Mouse (Mus musculus) lung, adult 2 months (tissue): ENCODE results near the gene Hamp2. TPM values are rescaled to one million over a fixed set of nuclear protein-coding genes. Genes with fewer than 3 reads are reported as not detected.
A peak's percentile ranks its signal among the peaks of the same experiment; 100 is the strongest.

Experiments
- DNase-seq: peaks from one replicate; pipeline ENCODE4 v3.0.0; 2022
- H3K4me1 ChIP-seq: fragments of 200-500 bp; 2 replicates; pipeline ENCODE4 v1.6.1; 2011; ENCODE audit warnings: low read length; ENCODE audit not compliant: control insufficient read depth, insufficient read depth
- H3K4me3 ChIP-seq: fragments of 200-500 bp; replicated peaks from 2 replicates; pipeline ENCODE3; 2011; ENCODE audit warnings: low read depth, mild to moderate bottlenecking, control low read depth, low read length; ENCODE audit errors: extremely low read depth
- CTCF ChIP-seq: fragments of 200-500 bp; IDR thresholded peaks from 2 replicates; pipeline ENCODE4 v1.5.1; 2011; ENCODE audit warnings: mild to moderate bottlenecking, low read length, control low read depth; ENCODE audit not compliant: insufficient read depth
- POLR2A ChIP-seq: fragments of 200-500 bp; IDR thresholded peaks from 2 replicates; pipeline ENCODE4 v1.6.1; 2011; ENCODE audit warnings: low read depth, mild to moderate bottlenecking, control low read depth, low read length, borderline replicate concordance; ENCODE audit errors: extremely low read depth
- WGBS: fragments of 180-500 bp; shearing (Covaris S2); methylation state at CpG from one replicate; pipeline ENCODE4 v1.1.7; 2018; 5-methylcytosine and 5-hydroxymethylcytosine counted together
- polyA plus RNA-seq: library from polyadenylated mRNA; depleted of rRNA; stranded (reverse); fragments of >200 nt; gene quantifications from 2 replicates; pipeline ENCODE4 v1.2.3, GENCODE M21; 2012

The Hamp2 gene
- polyA plus RNA-seq, 1 experiment: 0.75 TPM

- DNase-seq: no peak
- H3K4me3 ChIP-seq: no peak overlapping the region
- H3K4me1 ChIP-seq: no peaks in the 10 kb centered on the region
- TF ChIP-seq POLR2A (no peak), CTCF (no peak)
- 81% methylated on average over 7 of the region's 7 CpGs for WGBS
Observed at GRCm38 (mm10) chr7:30964366-30964765, 39.9 kb upstream of the Hamp2 start.

GRCm38 (mm10) chr7:30962862-30963261 is 38.4 kb upstream of the Hamp2 start:
- WGBS: 88% methylated on average over 5 of the region's 5 CpGs
- no peak for DNase-seq

GRCm38 (mm10) chr7:30959786-30960349 is 35.4 kb upstream of the Hamp2 start:
- no peak for TF ChIP-seq CTCF
- TF ChIP-seq POLR2A: peak; percentile 47; the same call in 1 of the 2 replicates
- DNase-seq: no peak
- 84% methylated on average over 6 of the region's 6 CpGs for WGBS

More at GRCm38 (mm10) chr7:30962862-30963261, 38.4 kb upstream of the Hamp2 start:
- Histone ChIP-seq H3K4me1 (0 out of 2 replicates have a peak, but pooled peaks cover 3% of the 10 kb centered on the region), H3K4me3 (no peak overlapping the region)
- TF ChIP-seq CTCF: no peak
- TF ChIP-seq POLR2A: no peak

DNA sequence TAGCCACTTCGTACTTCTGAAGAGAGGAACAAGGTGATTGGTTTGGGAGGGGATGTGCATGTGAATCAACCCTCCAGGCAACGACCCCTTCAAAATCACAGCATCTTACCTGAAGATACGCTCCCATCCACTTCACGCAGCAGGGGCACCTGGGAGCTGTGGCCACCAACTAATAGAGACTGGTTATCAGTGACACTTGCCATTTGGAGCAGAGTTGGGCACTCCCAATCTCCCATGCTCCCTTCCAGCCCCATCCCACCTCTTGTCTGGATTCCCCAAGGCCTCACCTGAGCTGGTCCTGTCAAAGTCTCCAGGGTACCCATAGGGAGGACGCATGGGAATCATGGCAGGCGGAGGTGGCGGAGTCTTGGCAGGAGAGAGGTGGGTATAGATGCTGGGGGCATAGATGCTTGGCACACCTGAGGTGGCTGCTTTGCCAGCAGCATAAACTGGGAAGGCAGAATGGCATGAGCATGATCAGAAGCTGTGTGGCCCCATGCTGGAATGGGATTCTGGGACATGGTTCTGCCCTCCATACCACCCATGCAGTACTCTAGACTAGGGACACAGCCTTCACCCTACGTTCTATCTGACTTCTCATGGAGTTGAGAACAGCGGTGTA is 34.5 kb upstream of the Hamp2 start:
- Histone ChIP-seq H3K4me1 (peaks cover 7% of the 10 kb centered on the region), H3K4me3 (no peak overlapping the region)
- no peak for DNase-seq
- 96% methylated on average over 9 of the region's 9 CpGs for WGBS
- 0 out of 2 replicates have a peak, but pooled peaks have one; percentile 10 for TF ChIP-seq POLR2A
- TF ChIP-seq CTCF: no peak

More at GRCm38 (mm10) chr7:30959786-30960349, 35.4 kb upstream of the Hamp2 start:
- peaks cover 7% of the 10 kb centered on the region; the same call in 1 of the 2 replicates for H3K4me1 ChIP-seq
- H3K4me3 ChIP-seq: no peak overlapping the region

- Histone ChIP-seq H3K4me1 (peaks cover 7% of the 10 kb centered on the region), H3K4me3 (no peak overlapping the region)
- DNase-seq: no peak
- TF ChIP-seq CTCF (no peak), POLR2A (no peak)
- 68% methylated on average over 28 of the region's 28 CpGs for WGBS
Observed at GRCm38 (mm10) chr7:30958109-30958865, 33.8 kb upstream of the Hamp2 start.

- peak; percentile 96 for DNase-seq
- WGBS: under 1% methylated on average over 43 of the region's 43 CpGs
- peak overlapping the region; percentile 99 for H3K4me3 ChIP-seq
- TF ChIP-seq POLR2A: 0 out of 2 replicates have a peak, but pooled peaks have one; percentile 58
- no peak for TF ChIP-seq CTCF
- peaks cover 7% of the 10 kb centered on the region for H3K4me1 ChIP-seq
Observed at GRCm38 (mm10) chr7:30957367-30957783, 32.9 kb upstream of the Hamp2 start.

GRCm38 (mm10) chr7:30956756-30957366 is 32.4 kb upstream of the Hamp2 start, which contains the start of gene Usf2:
Gene Usf2 (minus strand): TSS chr7:30956803.
- peaks cover 7% of the 10 kb centered on the region for H3K4me1 ChIP-seq
- H3K4me3 ChIP-seq: peak within 1 kb of the TSS; percentile 99
- DNase-seq: peak; percentile 77
- no peak for TF ChIP-seq CTCF
- TF ChIP-seq POLR2A: no peak
- WGBS: under 1% methylated on average over 51 of the region's 82 CpGs

- WGBS: 2% methylated on average over 46 of the region's 49 CpGs
- DNase-seq: no peak
- Histone ChIP-seq H3K4me3 (peak overlapping the region; percentile 88), H3K4me1 (peaks cover 7% of the 10 kb centered on the region)
- TF ChIP-seq POLR2A (no peak), CTCF (no peak)
Observed at GRCm38 (mm10) chr7:30956357-30956751, 31.9 kb upstream of the Hamp2 start.
